Mouse (Mus musculus) liver, adult (tissue): ENCODE measurements around the gene Tsga10ip.

Experiments used
- GATA4 ChIP-seq: IDR thresholded peaks from 2 replicates; pipeline ENCODE4 v1.6.1; 2014; ENCODE audit warnings: mild to moderate bottlenecking, low read length; ENCODE audit not compliant: insufficient replicate concordance

Gene Tsga10ip

GRCm38 (mm10) chr19:5425906-5426565, 23.7 kb upstream of the Tsga10ip start:
- TF ChIP-seq GATA4, result no peak

- no peak for TF ChIP-seq GATA4
Measured at GRCm38 (mm10) chr19:5424782-5425741, 22.7 kb upstream of the Tsga10ip start, which contains the start of the genes Drap1 and AI837181. Drap1 (minus strand) TSS chr19:5424979. AI837181 (plus strand) TSS chr19:5425144.

DNA sequence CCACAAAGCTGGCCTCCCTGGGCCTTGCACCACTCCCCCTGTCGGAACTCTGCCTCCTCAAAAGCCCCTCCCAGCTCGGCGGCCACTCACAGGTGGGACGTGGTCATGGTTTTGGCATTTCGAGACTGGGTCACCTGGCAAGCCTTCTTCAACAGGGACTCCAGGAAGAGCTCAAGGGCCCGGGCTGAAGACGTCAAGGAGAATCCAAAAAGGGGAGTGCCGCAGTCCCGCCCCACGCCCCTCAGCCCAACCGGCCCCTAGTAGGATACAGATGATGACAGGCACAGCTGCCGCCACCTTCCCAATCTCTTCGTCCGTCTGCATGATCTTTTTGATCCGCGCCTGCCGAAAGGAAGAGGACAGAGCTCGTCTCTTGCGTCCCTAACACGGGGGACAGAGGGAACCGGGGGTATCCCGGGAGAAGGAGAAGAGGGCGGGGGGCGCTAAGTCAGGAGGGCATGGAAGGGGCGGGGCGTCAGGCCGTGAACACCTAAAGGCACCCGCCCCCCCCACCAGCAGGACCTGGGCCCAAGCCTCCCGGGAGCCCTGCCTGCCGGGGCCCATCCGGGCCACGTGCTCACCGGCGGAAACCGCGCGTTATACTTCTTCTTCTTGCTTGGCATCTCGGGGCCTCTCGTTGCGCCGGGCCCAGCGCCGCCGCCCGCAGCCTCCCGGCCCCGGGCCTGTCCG, 21.9 kb upstream of the Tsga10ip start:
- no peak for TF ChIP-seq GATA4

- no peak for TF ChIP-seq GATA4
Measured at GRCm38 (mm10) chr19:5423561-5423960, 21.2 kb upstream of the Tsga10ip start.

GRCm38 (mm10) chr19:5422895-5423443, 20.6 kb upstream of the Tsga10ip start:
- TF ChIP-seq GATA4, result no peak

GRCm38 (mm10) chr19:5422267-5422666, 19.9 kb upstream of the Tsga10ip start:
- TF ChIP-seq GATA4, result no peak

DNA sequence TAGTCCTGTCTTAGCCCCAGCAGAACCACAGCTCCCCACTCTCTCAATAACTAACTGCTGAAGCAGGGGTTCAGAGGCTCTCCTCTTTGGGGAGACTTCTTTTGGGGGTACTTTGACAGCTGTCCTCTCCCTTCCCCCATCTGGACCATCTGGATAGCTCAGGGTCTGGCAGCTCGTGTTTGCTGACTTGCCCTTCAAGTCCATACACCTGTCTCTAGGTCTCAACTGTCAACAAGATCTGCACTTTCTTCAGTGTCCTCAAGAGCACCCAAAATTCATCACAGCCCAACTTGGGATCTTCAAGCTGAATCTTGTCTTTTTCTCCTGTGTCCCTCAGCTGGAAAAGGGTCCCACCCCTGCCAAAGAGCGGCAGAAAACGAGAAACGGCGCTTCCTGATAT, 19.5 kb upstream of the Tsga10ip start:
- no peak for TF ChIP-seq GATA4

- TF ChIP-seq GATA4, result no peak
Measured at GRCm38 (mm10) chr19:5420579-5420978, 18.3 kb upstream of the Tsga10ip start.

DNA sequence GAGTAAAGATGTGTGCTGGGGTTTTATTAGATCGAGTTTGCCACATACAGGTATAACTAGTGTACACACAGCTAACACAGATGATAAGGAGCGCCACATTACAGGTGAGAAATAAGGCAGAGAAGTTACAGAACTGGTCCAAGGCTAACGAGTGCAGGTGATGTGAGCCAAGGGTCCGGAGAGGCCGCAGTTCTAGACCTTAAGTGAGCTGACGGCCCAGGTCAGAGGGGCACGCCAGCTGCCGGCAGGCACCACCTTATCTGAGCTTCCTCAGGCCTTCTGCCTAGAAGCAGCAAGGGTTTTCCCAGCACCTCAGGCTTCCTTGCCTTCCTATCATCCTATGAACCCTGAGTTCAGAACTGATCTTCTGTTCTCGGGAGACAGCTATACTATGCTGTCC, 17.3 kb upstream of the Tsga10ip start:
- TF ChIP-seq GATA4, result no peak

- no peak for TF ChIP-seq GATA4
Measured at GRCm38 (mm10) chr19:5418750-5419466, 16.6 kb upstream of the Tsga10ip start.

DNA sequence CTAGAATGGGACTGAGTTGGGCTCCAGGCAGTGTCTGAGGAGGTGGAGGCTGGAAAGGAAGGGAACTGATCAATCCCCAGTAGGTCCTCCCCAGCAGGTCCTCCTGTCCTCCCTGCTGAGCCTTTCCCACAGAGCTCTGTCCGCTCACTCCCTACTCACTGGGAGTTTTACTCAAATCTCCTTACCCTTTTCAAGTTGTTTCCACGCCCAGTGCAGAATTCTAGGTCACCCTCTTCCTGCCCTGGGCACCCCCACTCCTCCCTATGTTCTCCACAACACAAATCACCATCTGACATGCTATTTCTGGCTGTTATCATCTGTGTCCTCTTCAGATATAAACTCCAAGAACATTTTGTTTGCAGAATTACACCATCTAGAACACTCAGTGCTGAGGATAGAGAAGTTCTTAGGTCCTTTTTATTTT, 12.2 kb upstream of the Tsga10ip start:
- TF ChIP-seq GATA4, result peak; percentile 59; the same call in 1 of the 2 replicates

DNA sequence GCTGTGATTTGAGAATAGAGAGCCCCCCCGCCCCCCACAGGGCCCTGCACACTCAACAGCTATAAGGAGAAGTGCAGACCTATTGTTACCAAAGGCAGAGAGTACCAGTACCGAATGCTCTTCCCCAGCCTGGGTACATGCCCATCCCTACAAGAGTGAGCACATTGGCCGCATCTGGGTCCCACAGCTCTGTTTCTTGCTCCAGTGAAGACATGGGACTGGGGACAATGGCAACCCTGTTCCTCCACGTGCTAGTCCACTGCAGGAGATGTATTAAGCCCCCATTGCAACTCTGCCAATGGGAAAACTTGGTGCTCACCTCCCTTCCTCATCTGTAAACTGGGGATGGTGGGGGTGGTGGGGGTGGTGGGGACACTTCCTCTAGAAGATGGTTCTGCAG, 11.5 kb upstream of the Tsga10ip start:
- no peak for TF ChIP-seq GATA4

DNA sequence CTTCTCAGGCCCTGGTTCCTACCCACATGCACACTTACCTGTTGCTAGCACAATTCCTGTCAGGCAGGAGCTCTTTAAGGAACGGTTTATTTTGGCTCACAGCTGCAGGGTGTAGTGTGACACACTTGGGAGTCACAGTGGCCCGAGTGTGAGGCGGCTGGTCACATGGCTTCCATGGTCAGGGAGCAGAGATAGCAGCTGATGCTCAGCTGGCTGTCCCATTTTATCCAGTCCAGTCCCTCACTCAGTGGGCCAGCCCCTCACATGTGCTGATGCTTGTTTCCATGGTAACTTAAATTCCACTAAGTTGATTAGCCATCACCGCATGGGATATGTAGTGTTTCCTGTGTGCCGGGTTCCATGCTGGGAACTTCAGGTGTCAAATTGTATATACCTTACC, 9.6 kb upstream of the Tsga10ip start:
- TF ChIP-seq GATA4, result no peak

GRCm38 (mm10) chr19:5410641-5411040, 8.3 kb upstream of the Tsga10ip start:
- no peak for TF ChIP-seq GATA4

GRCm38 (mm10) chr19:5409068-5409467, 6.7 kb upstream of the Tsga10ip start:
- TF ChIP-seq GATA4, result no peak
